Mouse (Mus musculus) midbrain, embryonic 13.5 days (tissue): ENCODE data around the gene Cyp4a32. TPM values are rescaled to one million over a fixed set of nuclear protein-coding genes. Genes with fewer than 3 reads are reported as not detected.
"Not testable (repeated sequence)": the region's sequence is repeated elsewhere in the genome, so short reads cannot be mapped to it uniquely, and the experiment has no call there.

ENCODE experiments used
- ATAC-seq: fragments of 200-750 bp; cut with Nextera tagmentation; 2 replicates; pipeline ENCODE4 v1.8.0; 2017; ENCODE audit warnings: mild to moderate bottlenecking, moderate TSS enrichment, moderate library complexity
- H3K27ac ChIP-seq: fragments of 300-500 bp; sonication (generic); 2 replicates; pipeline ENCODE4 v1.5.1; 2015; ENCODE audit warnings: inconsistent platforms, mild to moderate bottlenecking, moderate library complexity
- H3K27me3 ChIP-seq: fragments of 300-500 bp; sonication (generic); 2 replicates; pipeline ENCODE4 v1.6.1; 2015; ENCODE audit warnings: mild to moderate bottlenecking, inconsistent platforms
- H3K36me3 ChIP-seq: fragments of 300-500 bp; sonication (generic); 2 replicates; pipeline ENCODE4 v1.6.1; 2015; ENCODE audit warnings: mild to moderate bottlenecking, inconsistent platforms
- H3K4me1 ChIP-seq: fragments of 300-500 bp; sonication (generic); replicated peaks from 2 replicates; pipeline ENCODE4 v1.6.1; 2015; ENCODE audit warnings: inconsistent platforms
- H3K4me2 ChIP-seq: fragments of 300-500 bp; sonication (generic); replicated peaks from 2 replicates; pipeline ENCODE4 v1.6.1; 2015; ENCODE audit warnings: moderate library complexity, mild to moderate bottlenecking, inconsistent platforms
- H3K4me3 ChIP-seq: fragments of 300-500 bp; sonication (generic); replicated peaks from 2 replicates; pipeline ENCODE4 v1.5.1; 2015; ENCODE audit warnings: mild to moderate bottlenecking, inconsistent platforms
- H3K9ac ChIP-seq: fragments of 300-500 bp; sonication (generic); replicated peaks from 2 replicates; pipeline ENCODE4 v1.6.1; 2015; ENCODE audit warnings: mild to moderate bottlenecking, inconsistent platforms
- H3K9me3 ChIP-seq: fragments of 300-500 bp; sonication (generic); 2 replicates; pipeline ENCODE4 v1.6.1; 2016; ENCODE audit warnings: mild to moderate bottlenecking, inconsistent platforms
- WGBS: fragments of 180-500 bp; shearing (Covaris S2); methylation state at CpG from one replicate; pipeline ENCODE4 v1.1.7; 2015; 5-methylcytosine and 5-hydroxymethylcytosine counted together
- polyA plus RNA-seq: library from polyadenylated mRNA; unstranded; fragments of >200 nt; fragmentation: Nextera tagmentation; extraction: Ambion mirVana; gene quantifications from 2 replicates; pipeline ENCODE4 v1.2.1, GENCODE M21; 2015

Cyp4a32 gene
- not detected in 2 replicates for polyA plus RNA-seq

DNA sequence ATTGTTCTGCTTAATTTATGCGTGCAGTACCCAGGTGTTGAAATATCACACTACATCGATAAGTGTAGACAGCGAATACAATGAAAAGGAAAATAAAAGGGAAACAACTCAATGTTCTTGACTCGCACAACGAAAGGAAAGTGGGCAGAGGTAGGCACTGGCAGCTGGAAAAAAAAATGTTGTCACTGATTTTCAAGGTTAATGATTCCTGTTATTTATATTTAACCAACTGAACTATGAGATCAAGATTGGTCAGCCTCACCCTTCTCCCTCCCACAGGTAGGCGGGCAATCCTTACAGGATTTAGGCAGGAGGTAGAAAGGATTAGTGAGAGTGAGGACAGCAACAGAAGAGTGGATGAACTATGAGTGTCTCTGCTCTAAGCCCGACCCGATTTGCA lies at the start of gene Cyp4a32:
Cyp4a32 (plus strand) TSS at position 359 of the 400 bp plus-strand sequence.
- not testable (repeated sequence) for H3K4me3 ChIP-seq, H3K4me1 ChIP-seq, H3K36me3 ChIP-seq, H3K4me2 ChIP-seq, H3K27me3 ChIP-seq, H3K27ac ChIP-seq, ATAC-seq, H3K9me3 ChIP-seq, H3K9ac ChIP-seq
- 91% methylated on average over 8 of the region's 8 CpGs for WGBS

DNA sequence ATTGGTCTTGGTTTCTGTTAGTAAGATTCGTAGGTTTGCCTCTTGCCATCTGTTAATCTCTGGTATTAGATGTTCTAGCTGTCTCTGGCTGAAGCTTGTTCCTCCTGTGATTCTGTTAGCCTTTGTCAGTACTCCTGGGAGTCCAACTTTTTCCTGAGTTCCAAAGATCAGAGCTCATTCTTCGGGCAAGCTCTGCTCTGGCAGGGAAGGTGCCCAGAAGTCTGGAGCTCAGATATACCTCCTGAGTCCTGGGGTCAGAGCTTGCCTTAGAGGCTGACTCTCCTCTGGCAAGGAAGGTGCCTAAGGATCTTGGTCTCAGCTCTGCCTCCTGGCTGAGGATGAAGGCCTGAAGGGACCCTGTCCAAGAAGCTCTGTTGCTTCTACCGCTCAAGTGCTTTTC lies 48.0 kb upstream of the Cyp4a32 start:
- ATAC-seq = no peak
- 92% methylated on average over 3 of the region's 3 CpGs for WGBS

DNA sequence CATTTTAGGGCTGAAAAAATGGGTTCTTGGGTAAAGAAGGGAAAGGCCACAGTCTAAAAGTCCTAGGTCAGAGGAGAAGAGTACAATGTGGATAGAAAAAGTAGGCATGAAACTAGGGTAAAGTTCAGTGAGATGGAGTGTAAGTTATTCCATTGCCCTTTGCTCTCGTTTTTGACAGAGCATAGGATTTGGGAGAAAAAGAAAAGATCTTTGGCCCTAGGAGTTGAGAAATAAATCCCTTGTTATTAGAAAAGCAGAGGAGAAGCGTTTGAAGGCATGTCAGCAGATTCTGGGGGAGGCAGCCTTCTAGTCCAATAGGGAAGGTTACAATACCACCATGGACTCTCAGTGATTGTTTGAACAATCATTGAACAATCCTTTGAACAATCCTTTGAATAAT lies 45.3 kb upstream of the Cyp4a32 start:
- ATAC-seq = no peak
- Histone ChIP-seq H3K9ac (no peak overlapping the region), H3K9me3 (no peaks in the 10 kb centered on the region), H3K27me3 (no peaks in the 10 kb centered on the region), H3K36me3 (no peaks in the 10 kb centered on the region), H3K4me1 (no peaks in the 10 kb centered on the region), H3K4me3 (no peak overlapping the region), H3K27ac (no peak overlapping the region), H3K4me2 (no peak overlapping the region)
- 59% methylated on average over 2 of the region's 2 CpGs for WGBS

More for the DNA sequence above, 48.0 kb upstream of the Cyp4a32 start:
- no peak overlapping the region for H3K27ac ChIP-seq
- H3K9ac ChIP-seq = no peak overlapping the region
- no peaks in the 10 kb centered on the region for H3K36me3 ChIP-seq
- no peaks in the 10 kb centered on the region for H3K9me3 ChIP-seq
- H3K27me3 ChIP-seq = no peaks in the 10 kb centered on the region
- no peak overlapping the region for H3K4me2 ChIP-seq
- H3K4me1 ChIP-seq = no peaks in the 10 kb centered on the region
- no peak overlapping the region for H3K4me3 ChIP-seq

DNA sequence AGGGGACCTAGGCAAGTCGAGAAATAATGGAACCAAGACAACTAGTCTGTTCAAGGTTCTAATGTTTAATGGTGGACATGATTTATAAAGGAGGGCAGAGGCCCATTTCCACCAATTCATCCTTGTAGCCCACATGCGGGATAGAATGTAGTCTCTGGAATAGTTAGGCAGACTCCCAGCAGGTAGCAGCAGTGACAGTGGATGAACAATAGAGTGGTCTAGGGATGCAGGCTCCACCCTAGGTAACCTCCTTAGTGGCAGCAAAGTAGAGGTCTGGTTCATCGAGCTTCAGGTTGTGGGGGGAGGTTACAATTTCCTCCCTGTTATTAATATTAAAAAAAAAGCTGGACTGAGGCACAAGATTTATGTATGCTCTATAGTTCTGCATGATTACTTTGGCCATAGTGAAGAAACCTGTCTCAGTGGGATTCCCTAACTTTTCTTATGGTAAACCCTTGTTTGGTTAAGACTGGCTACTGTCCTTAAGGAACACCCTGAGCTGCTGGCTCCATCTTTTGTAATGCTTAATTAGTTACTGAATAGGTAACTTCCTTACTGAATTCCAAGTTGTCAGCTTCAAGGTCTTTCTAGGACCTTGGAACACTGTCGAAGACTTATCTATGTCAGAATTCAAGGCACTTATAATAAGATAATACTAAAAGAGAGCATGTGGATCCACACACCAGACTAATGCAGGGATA lies 42.8 kb upstream of the Cyp4a32 start:
- no peak overlapping the region for H3K4me2 ChIP-seq
- H3K4me1 ChIP-seq = no peaks in the 10 kb centered on the region
- no peaks in the 10 kb centered on the region for H3K9me3 ChIP-seq
- no peak overlapping the region for H3K4me3 ChIP-seq
- H3K27me3 ChIP-seq = no peaks in the 10 kb centered on the region
- H3K27ac ChIP-seq = no peak overlapping the region
- WGBS = 49% methylated on average over 4 of the region's 4 CpGs
- H3K36me3 ChIP-seq = no peaks in the 10 kb centered on the region
- H3K9ac ChIP-seq = no peak overlapping the region
- no peak for ATAC-seq

DNA sequence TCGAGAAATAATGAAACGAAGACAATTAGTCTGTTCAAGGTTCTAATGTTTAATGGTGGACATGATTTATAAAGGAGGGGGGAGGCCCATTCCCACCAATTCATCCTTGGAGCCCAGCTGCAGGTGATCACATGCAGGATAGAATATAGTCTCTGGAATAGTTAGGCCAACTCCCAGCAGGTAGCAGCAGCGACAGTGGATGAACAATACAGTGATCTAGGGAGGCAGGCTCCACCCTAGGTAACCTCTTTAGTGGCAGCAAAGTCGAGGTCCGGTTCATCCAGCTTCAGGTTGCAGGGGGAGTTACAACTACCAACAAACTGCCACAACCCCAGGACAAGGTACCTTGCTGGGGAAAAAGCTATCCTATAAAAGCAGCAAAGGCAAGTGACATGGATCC lies 39.5 kb upstream of the Cyp4a32 start:
- not testable (repeated sequence) for H3K27me3 ChIP-seq, H3K9me3 ChIP-seq, H3K4me1 ChIP-seq, H3K4me3 ChIP-seq, H3K9ac ChIP-seq, H3K27ac ChIP-seq, ATAC-seq, H3K36me3 ChIP-seq, H3K4me2 ChIP-seq
- 60% methylated on average over 5 of the region's 5 CpGs for WGBS

DNA sequence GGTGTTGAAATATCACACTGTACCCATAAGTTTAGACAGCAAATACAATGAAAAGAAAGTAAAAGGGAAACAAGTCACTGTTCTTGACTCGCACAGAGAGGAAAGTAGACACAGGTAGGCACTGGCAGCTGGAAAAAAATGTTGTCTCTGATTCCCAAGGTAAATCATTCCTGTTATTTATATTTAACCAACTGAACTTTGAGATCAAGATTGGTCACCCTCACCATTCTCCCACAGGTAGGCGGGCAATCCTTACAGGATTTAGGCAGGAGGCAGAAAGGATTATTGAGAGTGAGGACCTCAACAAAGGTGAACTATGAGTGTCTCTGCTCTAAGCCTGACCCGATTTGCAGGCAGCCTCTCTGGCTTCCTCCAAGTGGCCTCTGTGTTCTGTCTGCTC lies 37.4 kb upstream of the Cyp4a32 start, which contains the start of gene Cyp4a31:
Cyp4a31 (plus strand) TSS at position 249 of the 400 bp plus-strand sequence.
- 84% methylated on average over 3 of the region's 3 CpGs for WGBS
- Histone ChIP-seq H3K27me3 (no peaks in the 10 kb centered on the region), H3K36me3 (no peaks in the 10 kb centered on the region), H3K4me3 (no peak within 1 kb of the TSS), H3K4me1 (no peaks in the 10 kb centered on the region), H3K27ac (no peak within 1 kb of the TSS), H3K9ac (no peak within 1 kb of the TSS), H3K9me3 (no peaks in the 10 kb centered on the region), H3K4me2 (no peak within 1 kb of the TSS)
- ATAC-seq = no peak

DNA sequence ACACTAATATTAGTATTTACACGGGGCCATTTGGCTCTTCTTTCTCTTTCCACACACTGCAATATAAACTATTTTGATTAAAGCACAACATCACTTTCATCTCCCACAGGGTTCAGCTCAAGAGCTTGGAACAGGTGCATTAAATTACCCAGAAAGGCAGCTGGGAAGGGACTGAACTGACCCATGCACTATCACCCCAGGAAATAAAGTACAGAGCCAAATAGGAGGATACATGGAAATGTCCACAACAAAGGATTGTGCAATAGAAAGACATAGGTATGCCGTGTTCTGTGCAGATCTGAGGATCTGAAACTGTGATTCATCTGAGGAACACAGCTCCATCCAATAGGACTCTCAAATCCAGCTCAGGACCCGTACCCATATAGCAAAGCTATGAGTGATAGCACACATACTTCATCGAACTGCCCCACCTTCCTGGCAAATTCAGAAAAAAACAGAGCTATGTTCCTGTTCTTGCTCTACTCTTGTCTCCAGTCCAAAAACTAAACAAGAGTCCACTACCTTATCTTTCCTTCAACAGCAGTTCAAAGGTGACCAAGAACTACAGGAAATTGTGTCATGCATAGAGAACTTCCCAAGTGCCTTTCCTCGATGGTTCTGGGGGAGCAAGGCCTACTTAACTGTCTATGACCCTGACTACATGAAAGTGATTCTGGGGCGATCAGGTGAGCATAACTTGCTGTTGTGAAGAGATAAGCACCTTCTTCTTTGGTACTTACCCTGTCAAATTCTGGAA lies 36.1 kb upstream of the Cyp4a32 start:
- not testable (repeated sequence) for ATAC-seq, H3K36me3 ChIP-seq
- whole genome bisulfite sequencing = 87% methylated on average over 6 of the region's 6 CpGs

DNA sequence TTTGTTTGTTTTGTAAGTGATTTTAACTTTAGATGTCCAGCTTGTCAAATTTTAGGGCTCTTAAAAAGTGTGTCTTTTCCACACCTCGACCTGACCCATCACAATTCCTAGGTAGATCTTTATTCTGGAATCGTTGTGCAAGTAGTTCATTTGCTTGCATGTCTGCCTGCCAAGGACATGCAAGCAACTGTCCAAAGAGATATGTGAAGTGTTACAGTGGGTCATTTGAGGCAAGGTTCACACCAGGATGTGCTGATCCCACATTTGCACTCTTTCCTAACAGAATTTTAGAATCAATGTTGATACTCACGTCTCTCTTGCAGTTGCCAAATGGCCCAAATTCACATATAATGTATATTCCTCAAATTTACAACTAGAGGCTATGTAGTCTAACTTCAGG lies 25.5 kb upstream of the Cyp4a32 start:
- Histone ChIP-seq H3K9ac (no peak overlapping the region), H3K27ac (no peak overlapping the region), H3K9me3 (no peaks in the 10 kb centered on the region), H3K4me2 (no peak overlapping the region), H3K4me1 (no peaks in the 10 kb centered on the region), H3K4me3 (no peak overlapping the region), H3K36me3 (no peaks in the 10 kb centered on the region), H3K27me3 (no peaks in the 10 kb centered on the region)
- 84% methylated on average over 3 of the region's 3 CpGs for WGBS
- ATAC-seq = no peak

More for the DNA sequence above, 36.1 kb upstream of the Cyp4a32 start:
- not testable (repeated sequence) for H3K27ac ChIP-seq, H3K27me3 ChIP-seq, H3K9me3 ChIP-seq, H3K4me3 ChIP-seq, H3K9ac ChIP-seq, H3K4me1 ChIP-seq, H3K4me2 ChIP-seq

DNA sequence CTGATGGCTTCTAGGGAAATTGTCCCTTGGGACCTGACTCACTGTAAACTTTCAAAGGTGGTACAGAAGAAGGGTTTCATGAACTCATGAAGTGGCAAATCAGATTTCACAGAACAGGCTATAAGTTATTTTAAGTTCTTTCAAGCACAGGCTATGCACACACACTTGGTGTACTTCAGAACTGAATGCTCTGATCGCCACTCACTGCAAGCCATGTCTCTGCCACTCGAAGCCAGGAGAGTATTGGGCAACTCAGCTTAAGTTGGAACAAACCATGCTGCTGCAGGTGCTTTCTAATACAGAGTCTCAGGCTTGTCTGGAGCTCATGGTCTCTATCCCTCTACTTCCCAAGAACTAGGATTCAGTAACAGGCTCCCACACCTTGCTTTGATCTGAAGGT lies 25.0 kb upstream of the Cyp4a32 start:
- no peaks in the 10 kb centered on the region for H3K27me3 ChIP-seq
- no peaks in the 10 kb centered on the region for H3K9me3 ChIP-seq
- WGBS = 77% methylated on average over 2 of the region's 2 CpGs
- H3K4me1 ChIP-seq = no peaks in the 10 kb centered on the region
- ATAC-seq = no peak
- no peak overlapping the region for H3K4me3 ChIP-seq
- H3K36me3 ChIP-seq = no peaks in the 10 kb centered on the region
- no peak overlapping the region for H3K4me2 ChIP-seq
- no peak overlapping the region for H3K27ac ChIP-seq
- no peak overlapping the region for H3K9ac ChIP-seq

DNA sequence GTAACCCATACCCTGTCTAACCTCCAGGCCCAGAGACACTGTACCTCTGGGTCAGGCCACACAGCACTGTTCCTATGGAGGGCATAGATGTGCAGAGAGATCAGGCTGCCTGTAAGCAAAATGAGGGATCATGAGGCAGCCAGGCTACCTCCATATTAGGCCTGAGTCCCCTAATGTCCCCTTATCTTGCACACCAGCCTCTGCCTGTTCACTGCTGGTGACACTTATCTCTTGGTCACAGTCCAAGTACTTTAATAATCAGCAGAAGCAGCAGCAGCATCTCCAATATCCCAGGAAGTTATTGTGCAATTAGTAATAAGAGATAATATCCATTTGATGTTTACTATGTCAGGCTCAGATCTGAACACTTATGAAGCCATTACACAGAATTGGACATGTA lies 17.7 kb upstream of the Cyp4a32 start:
- Histone ChIP-seq H3K4me1 (no peaks in the 10 kb centered on the region), H3K27me3 (no peaks in the 10 kb centered on the region), H3K9me3 (no peaks in the 10 kb centered on the region), H3K4me2 (no peak overlapping the region), H3K27ac (no peak overlapping the region), H3K9ac (no peak overlapping the region), H3K4me3 (no peak overlapping the region), H3K36me3 (no peaks in the 10 kb centered on the region)
- no peak for ATAC-seq

DNA sequence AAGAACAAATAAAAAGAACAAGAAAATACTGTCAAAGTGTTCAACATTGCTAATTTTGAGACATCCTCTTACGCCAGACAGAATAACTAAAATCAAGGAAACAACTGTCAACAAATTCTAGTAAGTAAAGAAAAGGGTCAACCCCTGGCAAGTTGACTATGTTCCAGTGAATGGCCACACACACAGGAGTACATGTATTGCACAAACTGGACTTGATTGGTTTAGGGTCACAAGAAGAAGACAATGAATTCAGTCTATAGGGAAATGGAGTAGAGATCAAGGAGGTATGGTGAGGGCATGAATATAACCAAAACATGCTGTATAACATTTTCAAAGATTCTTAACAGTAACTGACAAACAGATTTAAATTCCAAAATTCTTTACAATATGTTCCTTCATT lies 4.4 kb upstream of the Cyp4a32 start:
- no peaks in the 10 kb centered on the region for H3K36me3 ChIP-seq
- no peaks in the 10 kb centered on the region for H3K4me1 ChIP-seq
- no peaks in the 10 kb centered on the region for H3K9me3 ChIP-seq
- H3K4me2 ChIP-seq = no peak overlapping the region
- WGBS = 93% methylated on average over 1 of the region's 1 CpGs
- no peak overlapping the region for H3K9ac ChIP-seq
- H3K4me3 ChIP-seq = no peak overlapping the region
- H3K27ac ChIP-seq = no peak overlapping the region
- H3K27me3 ChIP-seq = no peaks in the 10 kb centered on the region
- ATAC-seq = no peak

DNA sequence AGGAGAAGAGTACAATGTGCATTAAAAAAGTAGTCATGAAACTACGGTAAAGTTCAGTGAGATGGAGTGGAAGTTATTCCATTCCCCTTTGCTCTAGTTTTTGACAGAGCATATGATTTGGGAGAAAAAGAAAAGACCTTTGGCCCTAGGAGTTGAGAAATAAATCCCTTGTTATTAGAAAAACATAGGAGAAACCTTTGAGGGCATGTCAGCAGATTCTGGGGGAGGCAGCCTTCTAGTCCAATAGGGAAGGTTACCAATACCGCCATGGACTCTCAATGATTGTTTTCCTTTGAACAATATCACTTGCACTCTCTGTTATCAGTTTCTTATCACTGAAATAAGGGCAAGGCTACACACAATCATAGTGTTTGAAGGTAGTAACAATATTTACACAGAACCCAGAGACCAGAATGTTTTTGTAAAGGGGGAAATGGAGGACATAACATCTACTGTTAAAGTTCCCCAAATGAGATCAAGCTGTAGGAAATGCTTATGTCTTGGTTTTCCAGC lies 3.9 kb upstream of the Cyp4a32 start:
- H3K4me2 ChIP-seq = no peak overlapping the region
- H3K9me3 ChIP-seq = no peaks in the 10 kb centered on the region
- 86% methylated on average over 2 of the region's 2 CpGs for WGBS
- H3K36me3 ChIP-seq = no peaks in the 10 kb centered on the region
- ATAC-seq = no peak
- H3K27ac ChIP-seq = no peak overlapping the region
- H3K4me3 ChIP-seq = no peak overlapping the region
- no peak overlapping the region for H3K9ac ChIP-seq
- no peaks in the 10 kb centered on the region for H3K4me1 ChIP-seq
- H3K27me3 ChIP-seq = no peaks in the 10 kb centered on the region
